Mouse (Mus musculus) G1E (cell line): ENCODE data around the gene Inava. TPM values are rescaled to one million over a fixed set of nuclear protein-coding genes. Genes with fewer than 3 reads are reported as not detected.

Source experiments
- ATAC-seq: 2 replicates; pipeline ENCODE4 v1.8.0; 2016; ENCODE audit warnings: mild to moderate bottlenecking; ENCODE audit not compliant: insufficient number of reproducible peaks, poor library complexity, low FRiP score, severe bottlenecking; ENCODE audit errors: extremely low read depth
- DNase-seq: peaks from one replicate; pipeline ENCODE4 v3.0.0; 2012; ENCODE audit warnings: low spot score
- H3K27me3 ChIP-seq: 2 replicates; pipeline ENCODE4 v1.6.1; 2012; ENCODE audit warnings: mild to moderate bottlenecking, low read length, inconsistent platforms; ENCODE audit not compliant: insufficient read depth
- H3K36me3 ChIP-seq: replicated peaks from 2 replicates; pipeline ENCODE3; 2012; ENCODE audit warnings: mild to moderate bottlenecking, inconsistent platforms
- H3K4me1 ChIP-seq: 2 replicates; pipeline ENCODE4 v1.6.1; 2012; ENCODE audit warnings: low read depth, low read length, inconsistent platforms, mixed read lengths; ENCODE audit not compliant: insufficient read depth
- H3K4me3 ChIP-seq: 2 replicates; pipeline ENCODE4 v1.5.1; 2012; ENCODE audit warnings: low read depth, mild to moderate bottlenecking, inconsistent platforms, low read length, moderate library complexity, mixed read lengths
- H3K9me3 ChIP-seq: replicated peaks from 2 replicates; pipeline ENCODE4 v1.6.1; 2012; ENCODE audit warnings: inconsistent platforms
- CTCF ChIP-seq: IDR thresholded peaks from 2 replicates; pipeline ENCODE4 v1.5.1; 2012; ENCODE audit warnings: low read depth, low read length, inconsistent platforms, mixed read lengths
- GATA1 ChIP-seq: IDR thresholded peaks from 2 replicates; pipeline ENCODE4 v1.6.1; 2012; ENCODE audit warnings: borderline replicate concordance, low read length, inconsistent platforms, mixed read lengths
- GATA2 ChIP-seq: IDR thresholded peaks from 2 replicates; pipeline ENCODE4 v1.6.1; 2012; ENCODE audit warnings: low read depth, low read length, inconsistent platforms, borderline replicate concordance
- POLR2AphosphoS5 ChIP-seq: IDR thresholded peaks from 2 replicates; pipeline ENCODE4 v1.6.1; 2012; ENCODE audit warnings: low read depth, low read length, inconsistent platforms; ENCODE audit not compliant: insufficient replicate concordance
- TAL1 ChIP-seq: conservative IDR thresholded peaks from 2 replicates; pipeline ENCODE4 v1.6.1; 2012; ENCODE audit warnings: low read depth, low read length, inconsistent platforms, mixed read lengths
- polyA plus RNA-seq: library from polyadenylated mRNA; stranded (reverse); fragments of >175 nt; gene quantifications from 2 replicates; pipeline ENCODE4 v1.2.3, GENCODE M21; 2012
- total RNA-seq, 2 experiments: library from RNA; stranded (forward) in 1 of 2; stranded (reverse) in 1 of 2; fragments of 200-1000 nt in 1 of 2; fragments of >200 nt in 1 of 2; fragmentation: Nextera tagmentation in 1 of 2; gene quantifications; 2 replicates each; pipeline ENCODE4 v1.2.3; 2014 to 2017

The Inava gene
- total and polyA plus RNA-seq, 3 experiments, result 0.11 to 0.13 TPM; not detected in 1

- no peak overlapping the region for H3K4me3 ChIP-seq
- ATAC-seq, result no peak
- H3K4me1 ChIP-seq, result peaks cover 33% of the 10 kb centered on the region
- DNase-seq, result no peak
- H3K27me3 ChIP-seq, result peaks cover 77% of the 10 kb centered on the region
- H3K9me3 ChIP-seq, result no peaks in the 10 kb centered on the region
- no peaks in the 10 kb centered on the region for H3K36me3 ChIP-seq
- no peak for TF ChIP-seq GATA2
- no peak for TF ChIP-seq TAL1
- TF ChIP-seq POLR2AphosphoS5, result no peak
- no peak for TF ChIP-seq GATA1
These were observed 876 bp downstream of the Inava start for GRCm38 (mm10) chr1:136232986-136233790.

GRCm38 (mm10) chr1:136232285-136232926 is 1.7 kb downstream of the Inava start:
- H3K9me3 ChIP-seq, result no peaks in the 10 kb centered on the region
- no peak overlapping the region for H3K4me3 ChIP-seq
- no peaks in the 10 kb centered on the region for H3K36me3 ChIP-seq
- no peak for ATAC-seq
- DNase-seq, result no peak
- peaks cover 35% of the 10 kb centered on the region for H3K4me1 ChIP-seq
- H3K27me3 ChIP-seq, result peaks cover 83% of the 10 kb centered on the region
- TF ChIP-seq POLR2AphosphoS5 (no peak), GATA2 (no peak), TAL1 (no peak), CTCF (no peak), GATA1 (no peak)

- DNase-seq, result no peak
- Histone ChIP-seq H3K9me3 (no peaks in the 10 kb centered on the region), H3K4me3 (no peak overlapping the region), H3K36me3 (no peaks in the 10 kb centered on the region), H3K27me3 (peaks cover 86% of the 10 kb centered on the region), H3K4me1 (peaks cover 35% of the 10 kb centered on the region)
- TF ChIP-seq CTCF (no peak), TAL1 (no peak), POLR2AphosphoS5 (no peak), GATA1 (no peak), GATA2 (no peak)
- ATAC-seq, result no peak
These were observed 2.5 kb downstream of the Inava start for GRCm38 (mm10) chr1:136231596-136231995.

GRCm38 (mm10) chr1:136230201-136230600 is 3.9 kb downstream of the Inava start:
- DNase-seq (no peak), ATAC-seq (no peak)
- Histone ChIP-seq H3K9me3 (no peaks in the 10 kb centered on the region), H3K4me3 (peak overlapping the region; percentile 10; the same call in 1 of the 2 replicates), H3K36me3 (no peaks in the 10 kb centered on the region), H3K4me1 (peaks cover 35% of the 10 kb centered on the region), H3K27me3 (peaks cover 97% of the 10 kb centered on the region)
- TF ChIP-seq CTCF (no peak), GATA1 (no peak), TAL1 (no peak), POLR2AphosphoS5 (no peak), GATA2 (no peak)

- TF ChIP-seq TAL1 (no peak), GATA2 (no peak), GATA1 (no peak), POLR2AphosphoS5 (no peak), CTCF (no peak)
- no peaks in the 10 kb centered on the region for H3K36me3 ChIP-seq
- no peak for DNase-seq
- H3K4me3 ChIP-seq, result no peak overlapping the region
- peaks cover 30% of the 10 kb centered on the region for H3K4me1 ChIP-seq
- H3K27me3 ChIP-seq, result peaks cover 96% of the 10 kb centered on the region
- ATAC-seq, result no peak
- H3K9me3 ChIP-seq, result no peaks in the 10 kb centered on the region
These were observed 5.1 kb downstream of the Inava start for GRCm38 (mm10) chr1:136229040-136229373.

GRCm38 (mm10) chr1:136228328-136229039 is 5.6 kb downstream of the Inava start:
- H3K27me3 ChIP-seq, result peaks cover 95% of the 10 kb centered on the region
- H3K36me3 ChIP-seq, result no peaks in the 10 kb centered on the region
- no peak for ATAC-seq
- peaks cover 31% of the 10 kb centered on the region for H3K4me1 ChIP-seq
- TF ChIP-seq GATA1 (no peak), TAL1 (no peak), CTCF (no peak), GATA2 (no peak), POLR2AphosphoS5 (no peak)
- no peak overlapping the region for H3K4me3 ChIP-seq
- H3K9me3 ChIP-seq, result no peaks in the 10 kb centered on the region
- no peak for DNase-seq
